32 mouse cellular contexts compared by ENCODE assay signal in genomic region chr5:121053886-121054285, GRCm38 (mm10). TPM values are rescaled to one million over a fixed set of nuclear protein-coding genes. Genes with fewer than 3 reads are reported as not detected.
"Had no signal": no experiment of that assay in that cellular context is flagged by ENCODE, and none has a peak within 500 bp of the region (broad histone marks: within the 10 kb centered on the region; RNA-seq: fewer than 3 reads in every experiment).

No protein-coding gene starts in this region.

- H3K4me1 ChIP-seq: heart, embryonic 13.5 days; heart, embryonic 15.5 days; hindbrain, embryonic 13.5 days; hindbrain, embryonic 15.5 days; kidney, embryonic 15.5 days; limb, embryonic 13.5 days; limb, embryonic 15.5 days; liver, embryonic 12.5 days had no signal

- ATAC-seq: hindbrain, postnatal 0 days; intestine, embryonic 16.5 days; liver, embryonic 12.5 days had no signal

- H3K4me2 ChIP-seq: heart, embryonic 11.5 days; heart, embryonic 13.5 days; heart, embryonic 15.5 days; hindbrain, embryonic 13.5 days; hindbrain, embryonic 15.5 days; kidney, embryonic 15.5 days; limb, embryonic 13.5 days; limb, embryonic 15.5 days; liver, embryonic 12.5 days had no signal

- DNase-seq: gastrocnemius, postnatal 14 days; gastrocnemius, postnatal 36 days; heart, adult 11 months; heart, adult 2 months; heart, postnatal 14 days; heart, postnatal 36 days; kidney, adult 11 months; kidney, adult 2 months; kidney, adult 9 months; kidney, postnatal 14 days; kidney, postnatal 36 days; layer of hippocampus, postnatal 36 days; left cerebral cortex, postnatal 4 days had no signal

- H3K4me3 ChIP-seq: heart, adult 2 months; heart, embryonic 13.5 days; heart, embryonic 15.5 days; hindbrain, embryonic 13.5 days; hindbrain, embryonic 15.5 days; kidney, embryonic 15.5 days; limb, embryonic 13.5 days; limb, embryonic 15.5 days; liver, embryonic 12.5 days had no signal

- H3K9ac ChIP-seq: heart, embryonic 13.5 days; heart, embryonic 15.5 days; hindbrain, embryonic 13.5 days; hindbrain, embryonic 15.5 days; kidney, embryonic 15.5 days; limb, embryonic 13.5 days; limb, embryonic 15.5 days; liver, embryonic 12.5 days; liver, embryonic 14.5 days had no signal

- H3K36me3 ChIP-seq: heart, embryonic 13.5 days; heart, embryonic 15.5 days; hindbrain, embryonic 13.5 days; hindbrain, embryonic 15.5 days; kidney, embryonic 15.5 days; limb, embryonic 13.5 days; limb, embryonic 15.5 days; liver, embryonic 12.5 days had no signal

- H3K27me3 ChIP-seq: heart, embryonic 13.5 days; heart, embryonic 15.5 days; hindbrain, embryonic 15.5 days; kidney, embryonic 15.5 days; limb, embryonic 13.5 days; limb, embryonic 15.5 days; liver, embryonic 12.5 days had no signal

- H3K27ac ChIP-seq: heart, adult 2 months; heart, embryonic 13.5 days; heart, embryonic 15.5 days; hindbrain, embryonic 13.5 days; hindbrain, embryonic 15.5 days; hindbrain, postnatal 0 days; kidney, embryonic 15.5 days; kidney, postnatal 0 days; limb, embryonic 13.5 days; limb, embryonic 15.5 days; liver, embryonic 12.5 days; liver, embryonic 14.5 days had no signal

- H3K9me3 ChIP-seq: heart, embryonic 13.5 days; heart, embryonic 15.5 days; hindbrain, embryonic 13.5 days; hindbrain, embryonic 15.5 days; kidney, embryonic 15.5 days; limb, embryonic 13.5 days; limb, embryonic 15.5 days; liver, embryonic 12.5 days had no signal

RNA-seq across cellular contexts. Expression of gene Rph3a, which starts 44.0 kb away (rescaled TPM):
- total RNA-seq: gastrocnemius, adult 18-20 months; gastrocnemius, postnatal 36 days; heart, adult 2 months; heart, postnatal 14 days; heart, postnatal 36 days; hematopoietic stem cell, adult 5-6 weeks; liver, adult 2 months had no signal
- polyA plus RNA-seq: gonadal fat pad, adult 2 months; heart, adult 2 months; heart, embryonic 11.5 days; heart, embryonic 13.5 days; heart, embryonic 15.5 days; heart, postnatal 0 days; limb, embryonic 11.5 days; liver, adult 2 months; liver, embryonic 12.5 days; liver, embryonic 14.5 days had no signal
